Mouse (Mus musculus) central nervous system, embryonic 14 days (tissue): Measurements from ENCODE around the gene Tcf21. TPM values are rescaled to one million over a fixed set of nuclear protein-coding genes. Genes with fewer than 3 reads are reported as not detected.

Experiments used
- polyA plus RNA-seq: library from polyadenylated mRNA; depleted of rRNA; stranded (reverse); fragments of >200 nt; gene quantifications from 2 replicates; pipeline ENCODE4 v1.2.3, GENCODE M21; 2012; rRNA removed

The Tcf21 gene
- 0.86 and 0.91 TPM in 2 replicates for polyA plus RNA-seq

DNA sequence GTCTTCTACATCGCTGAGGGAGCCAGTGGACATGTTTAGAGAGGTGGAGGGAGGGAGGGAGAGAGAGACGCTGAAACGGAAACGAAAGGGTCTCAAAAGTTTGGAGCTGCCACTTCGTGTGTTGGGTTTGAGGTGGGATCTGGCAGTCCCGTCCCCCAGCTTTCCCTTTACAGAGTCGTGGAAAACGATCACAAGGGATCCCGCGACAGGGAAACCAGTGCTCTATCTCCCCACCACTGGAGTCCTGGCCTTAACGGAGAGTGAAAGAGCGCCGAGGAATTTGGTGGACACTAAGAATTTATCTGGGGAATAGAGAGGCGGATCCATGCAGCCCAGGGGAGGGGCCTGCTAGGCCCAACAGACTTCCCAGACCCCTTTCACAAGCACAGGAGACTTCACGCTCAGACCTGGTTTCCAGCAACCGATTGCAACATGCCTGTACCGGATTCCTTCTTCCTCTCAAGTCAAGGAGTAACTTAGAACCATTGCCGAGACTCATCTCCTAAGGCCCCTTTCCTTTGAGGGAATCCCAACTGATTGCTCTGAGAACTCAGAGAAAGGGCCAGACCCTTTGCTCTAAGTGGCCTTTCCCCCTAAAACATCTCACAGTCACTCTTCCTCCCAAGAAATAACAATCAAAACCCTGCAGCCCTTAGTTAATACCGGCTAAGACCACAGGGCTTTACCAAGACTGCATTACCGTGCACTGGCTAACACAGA, at the start of gene Tcf21:
TSS of gene Tcf21 (minus strand) at position 304 of the 720 bp plus-strand sequence.

Other genes starting within 250 kb of the Tcf21 start
- 2.5 and 2.7 TPM in 2 replicates for gene Slc2a12, start 175.2 kb downstream of the Tcf21 start, polyA plus RNA-seq
- gene Tbpl1, start 88.2 kb downstream of the Tcf21 start, polyA plus RNA-seq = 64.5 and 71.0 TPM in 2 replicates